Mouse (Mus musculus): ENCODE measurements around the gene Itga9. TPM values are rescaled to one million over a fixed set of nuclear protein-coding genes. Genes with fewer than 3 reads are reported as not detected.

Gene Itga9
- total RNA-seq, 2 experiments from 2014 or later = 6.9 to 8.2 TPM

DNA sequence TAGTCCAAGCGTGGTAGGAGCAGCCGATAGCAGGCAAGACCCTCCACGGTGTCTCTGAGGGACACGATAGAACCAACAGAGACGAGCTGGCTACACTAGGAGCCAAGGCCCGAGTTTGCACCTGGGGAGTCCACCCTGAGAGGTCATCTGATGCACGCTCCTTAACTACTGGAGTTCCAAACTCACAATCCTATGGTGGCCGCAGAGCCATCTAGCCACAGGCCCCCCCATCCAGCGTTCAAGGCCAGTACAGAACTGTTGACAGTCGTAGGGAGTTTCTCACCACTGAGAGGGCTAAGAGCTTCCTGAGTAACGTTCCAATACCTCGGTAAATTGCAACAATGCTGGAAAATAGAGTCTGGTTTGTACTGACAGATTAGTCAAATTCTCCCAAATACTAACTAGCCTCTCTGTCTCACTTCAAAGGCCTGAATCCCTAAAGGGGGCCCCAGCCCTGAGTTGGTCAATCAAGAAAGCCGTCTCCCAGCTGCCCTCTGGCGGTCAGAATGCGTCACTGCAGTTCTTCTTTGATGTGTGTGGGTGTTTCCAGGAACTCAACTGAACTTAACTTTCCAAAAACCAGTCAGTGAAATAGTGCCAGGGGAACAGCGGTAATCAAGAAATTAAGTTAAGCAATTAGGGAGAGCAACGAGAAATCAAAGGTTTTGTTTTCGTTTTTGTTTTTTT lies 301.6 kb downstream of the Itga9 start:
- DNase-seq (ENCODE audit: extremely low spot score in 1 of 2, low spot score in 2 of 2) = peak; percentile 80 to 84
- intact Hi-C loops (cut with DNase I) = loop anchor here (5.0 kb wide), 1 partner anchor 321 kb away; no protein-coding TSS in a partner anchor

DNA sequence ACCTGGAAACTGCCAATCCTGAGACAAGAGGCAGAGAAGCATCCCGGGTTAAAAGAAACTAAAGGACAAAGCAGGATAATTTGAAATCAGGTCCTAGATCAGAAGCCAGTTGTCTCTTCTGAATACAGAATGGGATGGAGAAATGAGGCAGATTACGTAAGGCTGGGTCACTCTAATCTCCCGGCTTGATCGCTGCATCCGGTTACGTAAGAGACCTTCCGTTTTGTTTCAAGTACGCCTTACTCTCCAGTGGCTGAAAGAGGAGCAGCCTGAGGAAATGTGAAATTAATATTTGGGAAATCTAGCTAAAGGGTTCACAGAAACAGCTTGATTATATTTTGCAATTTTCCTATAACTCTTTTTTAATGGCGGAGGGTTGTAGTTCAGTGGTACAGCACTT lies 306.6 kb downstream of the Itga9 start:
- no peak for DNase-seq (ENCODE audit: extremely low spot score in 1 of 2, low spot score in 2 of 2)
- intact Hi-C loops (cut with DNase I) = no loop called here

DNA sequence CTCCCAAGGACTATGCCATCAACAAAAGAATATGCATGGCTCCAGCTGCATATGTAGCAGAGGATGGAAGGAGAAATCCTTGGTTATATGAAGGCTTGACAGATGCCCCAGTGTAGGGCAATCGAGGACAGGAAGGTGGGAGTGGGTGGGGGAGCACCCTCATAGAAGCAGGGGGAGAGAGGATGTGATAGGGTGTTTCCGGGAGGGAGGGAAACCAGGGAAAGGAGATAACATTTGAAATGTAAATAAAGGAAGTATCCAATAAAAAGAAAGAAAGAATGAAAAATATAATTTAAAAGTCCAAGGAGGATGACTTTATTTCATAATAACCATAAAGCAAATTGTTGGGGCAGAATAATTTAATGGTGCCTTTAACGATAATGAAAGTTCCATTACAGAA lies 307.1 kb downstream of the Itga9 start:
- intact Hi-C loops (cut with DNase I) = no loop called here
- no peak for DNase-seq (ENCODE audit: extremely low spot score in 1 of 2, low spot score in 2 of 2)

DNA sequence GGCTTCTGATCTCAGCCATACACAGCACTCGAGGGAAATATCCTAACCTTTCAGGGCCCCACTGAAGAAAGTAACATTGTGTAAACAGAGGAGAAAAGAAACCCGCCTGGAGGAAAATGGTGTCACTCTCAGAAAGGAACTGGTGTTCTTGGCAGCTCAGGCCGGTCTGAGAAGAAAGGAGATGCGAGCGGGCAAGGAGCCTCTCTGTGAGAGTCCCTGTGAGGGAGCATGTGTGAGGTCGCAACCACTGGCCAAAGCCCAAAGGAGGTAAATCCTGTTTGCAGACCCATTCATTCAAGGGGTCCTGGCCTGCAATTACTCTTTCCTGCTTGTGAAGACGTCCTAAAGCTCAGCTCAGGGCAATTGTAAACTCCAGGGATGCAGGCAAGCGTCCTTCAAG lies 308.1 kb downstream of the Itga9 start:
- DNase-seq (ENCODE audit: extremely low spot score in 1 of 2, low spot score in 2 of 2) = no peak
- intact Hi-C loops (cut with DNase I) = no loop called here

DNA sequence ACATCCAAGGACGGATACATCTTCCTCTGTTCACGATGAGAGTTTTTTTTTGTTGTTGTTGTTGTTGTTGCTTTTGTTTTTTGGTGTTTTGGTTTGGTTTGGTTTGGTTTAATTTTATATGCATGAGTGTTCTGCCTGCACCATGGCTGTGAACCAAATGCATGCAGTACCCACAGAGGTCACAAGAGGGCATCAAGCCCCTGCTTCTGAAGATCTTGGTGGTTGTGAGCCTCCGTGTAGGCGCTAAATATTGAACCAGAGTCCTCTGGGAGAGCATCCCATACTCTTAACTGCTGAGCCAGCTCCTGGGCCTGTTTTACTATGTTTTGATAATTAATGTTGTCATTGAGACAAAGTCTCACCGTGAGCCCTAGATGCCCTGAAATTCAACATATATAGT lies 308.8 kb downstream of the Itga9 start:
- intact Hi-C loops (cut with DNase I) = no loop called here
- no peak for DNase-seq (ENCODE audit: extremely low spot score in 1 of 2, low spot score in 2 of 2)

DNA sequence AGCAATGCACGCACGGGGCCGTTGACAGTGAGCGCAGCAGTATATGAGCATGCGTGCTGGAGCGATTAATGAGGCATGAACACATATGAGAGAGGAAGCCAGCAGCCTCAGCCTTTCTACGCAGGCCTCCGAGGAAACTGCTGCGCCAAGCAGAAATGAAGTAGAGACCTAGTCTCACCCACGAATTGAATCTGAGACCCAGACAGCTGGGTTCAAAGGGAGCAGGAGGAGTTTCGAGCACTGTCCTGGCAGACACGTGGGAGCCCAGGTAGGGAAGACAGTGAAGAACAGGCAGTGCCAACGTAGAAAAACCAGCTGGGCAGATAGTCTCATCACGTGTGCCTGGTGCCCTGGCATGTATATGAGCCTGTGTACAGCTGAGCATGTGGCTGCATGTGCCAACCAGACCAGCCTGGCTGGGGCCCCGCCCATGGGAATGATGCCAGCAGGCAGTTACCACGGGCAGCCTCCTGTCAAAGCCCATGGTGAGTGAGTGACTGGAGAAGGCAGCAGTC lies 313.2 kb downstream of the Itga9 start:
- intact Hi-C loops (cut with DNase I) = loop anchor here (2.0 kb wide), 1 partner anchor 147 kb away; no protein-coding TSS in a partner anchor
- peak in 1 of 2 experiments; percentile 70 for DNase-seq (ENCODE audit: extremely low spot score in 1 of 2, low spot score in 2 of 2)

DNA sequence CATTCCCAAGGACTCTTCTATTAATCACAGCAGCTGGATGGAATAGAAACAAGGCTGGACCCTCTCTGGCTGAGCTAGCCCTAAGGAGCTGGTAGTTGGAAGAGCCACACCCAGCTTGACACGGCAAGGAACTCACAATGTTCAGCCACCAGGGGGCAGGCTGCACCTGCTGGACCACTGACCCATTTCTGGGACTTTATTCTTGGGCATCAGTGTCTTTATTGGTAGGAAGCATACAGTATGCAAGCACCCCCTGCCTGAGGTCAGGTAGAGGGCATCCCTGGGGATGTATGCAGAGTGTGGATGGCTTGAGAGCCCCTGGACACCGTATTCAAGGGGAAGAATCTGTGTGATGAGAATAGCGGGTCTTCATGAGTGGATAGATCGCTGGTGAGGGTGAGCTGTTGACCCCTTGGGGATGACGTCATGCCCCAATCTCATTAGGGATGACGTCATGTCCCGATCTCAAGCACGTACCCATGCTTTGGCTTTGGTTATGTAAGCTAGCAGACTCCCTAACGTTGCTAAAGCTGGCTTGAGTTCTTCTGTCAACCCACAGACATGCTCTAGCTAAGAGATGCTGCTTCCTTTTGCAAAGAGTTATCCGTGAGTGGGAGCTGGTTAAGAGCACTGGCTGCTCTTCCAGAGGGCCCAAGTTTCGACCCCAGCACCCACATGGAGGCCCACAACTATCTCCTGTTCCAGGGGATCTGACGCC lies 314.5 kb downstream of the Itga9 start:
- intact Hi-C loops (cut with DNase I) = loop anchor here (2.0 kb wide), 1 partner anchor 146 kb away; no protein-coding TSS in a partner anchor
- peak; percentile 68 to 86 for DNase-seq (ENCODE audit: extremely low spot score in 1 of 2, low spot score in 2 of 2)

DNA sequence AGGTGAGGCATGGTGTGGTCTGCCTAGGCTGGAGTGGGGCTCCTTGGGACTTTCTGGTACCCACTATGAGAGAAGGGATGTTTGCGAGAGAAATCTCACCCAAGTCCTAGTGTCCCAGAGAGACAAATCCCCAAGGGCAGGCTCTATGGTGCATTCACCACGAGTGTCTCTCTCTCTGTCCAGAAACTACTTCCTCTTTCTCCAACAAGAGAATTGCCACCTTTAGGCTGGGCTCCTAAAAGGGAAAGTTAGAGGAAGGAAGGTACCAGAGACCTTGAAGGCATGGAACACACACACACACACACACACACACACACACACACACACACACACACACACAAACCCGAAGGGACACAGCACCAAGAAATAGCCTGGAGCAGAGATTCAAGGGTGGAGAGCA lies 315.4 kb downstream of the Itga9 start:
- intact Hi-C loops (cut with DNase I) = loop anchor here (2.0 kb wide), 1 partner anchor 145 kb away; no protein-coding TSS in a partner anchor
- no peak for DNase-seq (ENCODE audit: extremely low spot score in 1 of 2, low spot score in 2 of 2)

DNA sequence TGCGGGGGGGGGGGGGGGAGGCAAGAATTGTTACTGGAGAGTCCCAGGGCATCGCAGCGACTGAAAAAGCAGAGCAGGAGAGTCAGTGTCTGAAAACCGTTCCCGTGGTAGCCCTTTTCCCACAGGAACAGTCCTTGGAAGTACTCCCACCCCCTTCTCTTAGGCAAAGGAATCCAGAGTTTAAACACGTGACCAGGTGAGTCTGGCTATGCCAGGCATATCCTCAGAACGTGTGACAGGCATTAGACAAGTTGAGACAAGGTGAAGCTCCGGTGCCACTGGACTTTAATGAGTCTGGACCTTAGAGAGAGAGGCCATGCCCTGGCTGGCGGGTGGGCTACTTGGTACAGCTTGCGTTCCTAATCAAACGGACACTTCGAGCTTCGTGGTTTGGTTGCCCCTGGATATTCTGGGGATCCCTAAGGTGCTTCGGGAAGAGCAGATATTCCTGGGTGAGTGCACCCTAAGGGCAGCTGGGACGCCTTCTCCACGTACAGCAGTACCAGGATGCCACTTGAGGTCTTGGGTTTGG lies 318.1 kb downstream of the Itga9 start:
- intact Hi-C loops (cut with DNase I) = loop anchor here (5.0 kb wide), 2 partner anchors 58 to 108 kb away; no protein-coding TSS in a partner anchor
- DNase-seq (ENCODE audit: extremely low spot score in 1 of 2, low spot score in 2 of 2) = no peak

DNA sequence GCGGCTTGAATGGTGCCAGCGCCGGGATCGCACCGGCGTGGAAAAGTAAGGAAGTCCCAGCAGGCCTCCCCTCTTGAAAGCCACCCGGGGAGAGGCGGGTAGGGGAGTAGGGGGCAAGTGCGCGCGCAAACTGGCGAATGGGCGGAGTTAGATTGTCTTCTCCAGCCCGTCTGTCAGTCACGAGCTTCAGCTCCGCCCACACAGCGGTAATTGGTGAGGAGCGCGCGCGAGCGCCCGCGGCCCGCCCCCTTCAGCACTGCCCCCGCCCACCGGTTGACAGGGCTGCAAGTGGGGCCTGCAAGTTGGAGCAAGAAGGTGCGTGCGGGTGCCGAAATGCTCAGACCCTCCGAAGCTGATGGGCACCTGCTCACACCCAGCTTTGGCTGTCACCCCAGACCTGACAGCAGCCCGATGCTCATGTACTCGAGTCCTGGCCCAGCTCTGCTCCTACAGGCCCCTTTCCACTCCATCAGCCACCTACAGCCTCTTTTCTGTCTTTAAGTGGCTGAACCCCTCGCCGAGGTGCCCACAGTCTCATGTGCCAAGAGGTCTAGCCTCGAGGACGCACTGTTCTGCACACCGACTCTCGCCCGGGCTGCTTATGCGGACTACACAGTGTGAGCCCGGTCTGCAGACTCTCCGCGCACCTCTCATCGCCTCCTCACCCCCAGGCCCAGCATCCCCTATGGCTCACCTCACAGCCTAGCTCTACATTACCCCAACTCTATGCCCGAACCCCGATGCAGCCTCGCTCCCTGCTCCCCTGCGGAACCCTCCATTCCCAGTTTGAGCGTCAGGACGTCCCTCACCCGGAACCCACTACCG lies 319.0 kb downstream of the Itga9 start:
- intact Hi-C loops (cut with DNase I) = loop anchor here (5.0 kb wide), 2 partner anchors 57 to 107 kb away; no protein-coding TSS in a partner anchor
- peak; percentile 93 to 98 for DNase-seq (ENCODE audit: extremely low spot score in 1 of 2, low spot score in 2 of 2)

DNA sequence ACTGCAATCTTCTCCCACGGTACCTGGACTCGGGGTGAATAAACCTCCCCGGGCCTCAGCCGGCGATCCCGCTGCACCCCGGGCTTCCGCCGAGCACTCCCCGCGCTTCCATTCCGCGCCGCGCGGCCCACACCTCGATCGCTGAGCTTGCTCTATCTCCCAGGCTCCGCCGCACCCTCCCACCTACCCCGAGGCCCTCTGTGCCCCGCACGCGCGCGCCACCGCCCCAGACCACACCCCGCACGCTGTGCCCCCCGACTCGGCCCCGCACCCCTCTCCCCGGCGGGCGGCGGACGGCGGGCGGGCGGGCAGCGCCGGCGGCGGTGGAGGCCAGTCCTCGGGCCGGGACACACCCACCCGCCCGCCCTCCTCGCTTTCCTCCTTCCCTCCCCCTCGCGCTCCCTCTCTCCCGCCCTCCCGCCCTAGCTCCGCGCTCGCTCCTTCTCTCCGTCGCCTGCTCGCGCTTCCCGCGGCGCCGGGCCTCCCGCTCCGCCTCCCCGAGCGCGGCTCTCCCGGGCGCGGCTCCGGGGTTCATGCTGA lies 319.7 kb downstream of the Itga9 start, which contains the start of gene Ctdspl:
Gene Ctdspl, plus strand, starts transcription at position 343 of the 540 bp plus-strand sequence.
- intact Hi-C loops (cut with DNase I) = loop anchor here (5.0 kb wide), 2 partner anchors 56 to 106 kb away; no protein-coding TSS in a partner anchor

DNA sequence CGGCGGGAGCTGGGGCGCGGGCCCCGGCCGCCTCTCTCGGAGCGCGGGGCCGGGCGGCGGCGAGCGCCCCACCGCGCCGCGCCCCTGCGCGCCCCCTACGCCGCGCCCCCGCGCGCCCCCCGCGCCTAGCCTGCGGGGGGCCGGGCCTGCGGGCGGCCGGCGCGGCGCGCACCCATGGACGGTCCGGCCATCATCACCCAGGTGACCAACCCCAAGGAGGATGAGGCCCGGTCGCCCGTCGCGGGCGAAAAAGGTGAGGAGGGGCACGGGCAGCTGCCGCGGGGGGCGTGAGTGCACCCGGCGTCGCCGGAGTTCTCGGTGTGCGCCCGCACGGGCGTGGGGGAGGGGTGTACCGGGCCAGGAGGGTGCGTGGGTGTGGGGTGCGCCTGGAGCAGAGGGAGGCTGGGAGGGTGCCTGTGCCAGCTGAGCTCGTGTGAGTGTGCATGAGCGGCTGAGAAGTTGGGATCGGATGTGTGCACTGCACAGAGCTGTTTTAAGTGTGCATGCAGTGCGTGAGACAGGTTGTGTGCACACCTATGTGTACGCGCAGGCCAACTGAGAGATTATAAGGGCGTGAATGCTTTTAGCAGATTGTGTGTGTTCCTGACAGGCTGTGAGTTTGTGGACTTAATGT lies 320.3 kb downstream of the Itga9 start:
- peak; percentile 42 to 80 for DNase-seq (ENCODE audit: extremely low spot score in 1 of 2, low spot score in 2 of 2)
- intact Hi-C loops (cut with DNase I) = loop anchor here (5.0 kb wide), 2 partner anchors 55 to 105 kb away; no protein-coding TSS in a partner anchor

More for the DNA sequence above, 319.7 kb downstream of the Itga9 start, which contains the start of gene Ctdspl:
- peak in 1 of 2 experiments; percentile 81 for DNase-seq (ENCODE audit: extremely low spot score in 1 of 2, low spot score in 2 of 2)

DNA sequence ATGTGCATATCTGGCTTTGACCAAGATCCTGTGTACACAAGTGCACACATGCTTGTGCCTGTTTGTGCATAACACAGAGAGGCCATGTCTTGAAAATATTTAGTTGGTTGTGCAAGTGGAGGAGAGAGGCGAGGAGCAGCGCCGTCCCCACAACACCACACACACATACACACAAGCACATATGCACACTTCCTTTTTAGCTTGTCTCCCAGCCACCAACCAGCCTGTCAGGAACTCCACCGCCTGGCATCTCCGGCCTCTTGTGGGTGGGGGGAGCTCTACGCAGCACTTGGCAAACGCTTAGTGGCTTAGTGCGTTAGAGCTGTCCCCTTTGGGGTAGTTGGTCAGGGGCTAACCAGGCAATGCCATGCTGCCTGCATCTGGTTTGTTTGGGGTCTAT lies 321.0 kb downstream of the Itga9 start:
- intact Hi-C loops (cut with DNase I) = loop anchor here (5.0 kb wide), 2 partner anchors 55 to 105 kb away; no protein-coding TSS in a partner anchor
- no peak for DNase-seq (ENCODE audit: extremely low spot score in 1 of 2, low spot score in 2 of 2)

DNA sequence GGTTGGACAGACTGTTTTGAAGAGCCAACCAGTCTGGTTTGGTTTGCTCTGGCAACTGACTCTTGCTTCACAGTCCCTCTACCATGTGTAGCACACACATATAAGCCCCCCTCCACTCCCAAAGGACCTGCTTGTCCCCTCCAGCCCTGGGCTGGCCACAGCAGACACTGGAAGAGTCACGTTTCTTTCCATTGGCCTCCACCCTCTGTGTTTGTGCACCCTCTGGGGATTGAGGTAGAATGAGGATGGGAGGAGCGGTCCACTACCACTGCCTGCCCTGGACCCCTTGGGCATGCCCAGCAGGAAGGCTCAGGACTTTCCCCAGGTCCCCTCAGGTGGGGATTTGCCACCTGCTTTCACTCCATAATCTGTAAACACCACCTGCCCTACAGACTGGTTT lies 321.5 kb downstream of the Itga9 start:
- no peak for DNase-seq (ENCODE audit: extremely low spot score in 1 of 2, low spot score in 2 of 2)
- intact Hi-C loops (cut with DNase I) = loop anchor here (5.0 kb wide), 2 partner anchors 54 to 104 kb away; no protein-coding TSS in a partner anchor

DNA sequence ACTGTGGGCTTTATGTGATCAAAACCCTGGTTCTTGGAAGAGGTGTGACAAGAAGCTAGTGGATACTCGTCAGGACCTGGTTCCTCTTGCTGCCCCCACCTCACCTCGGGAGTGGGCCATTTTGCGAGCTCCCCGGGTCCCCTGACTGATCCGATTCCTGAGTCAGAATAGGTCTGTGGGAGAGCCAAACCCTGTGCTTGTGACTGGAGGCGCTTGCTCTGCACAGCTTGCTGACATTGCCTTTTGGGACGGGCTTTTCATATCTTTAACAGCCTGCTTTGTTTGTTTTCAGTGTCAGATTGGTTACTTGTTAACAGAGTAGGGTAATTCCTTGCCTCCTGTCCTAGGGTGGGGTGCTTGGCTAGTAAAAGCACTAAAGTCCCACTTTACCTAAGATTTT lies 322.2 kb downstream of the Itga9 start:
- intact Hi-C loops (cut with DNase I) = loop anchor here (5.0 kb wide), 2 partner anchors 54 to 104 kb away; no protein-coding TSS in a partner anchor
- no peak for DNase-seq (ENCODE audit: extremely low spot score in 1 of 2, low spot score in 2 of 2)

DNA sequence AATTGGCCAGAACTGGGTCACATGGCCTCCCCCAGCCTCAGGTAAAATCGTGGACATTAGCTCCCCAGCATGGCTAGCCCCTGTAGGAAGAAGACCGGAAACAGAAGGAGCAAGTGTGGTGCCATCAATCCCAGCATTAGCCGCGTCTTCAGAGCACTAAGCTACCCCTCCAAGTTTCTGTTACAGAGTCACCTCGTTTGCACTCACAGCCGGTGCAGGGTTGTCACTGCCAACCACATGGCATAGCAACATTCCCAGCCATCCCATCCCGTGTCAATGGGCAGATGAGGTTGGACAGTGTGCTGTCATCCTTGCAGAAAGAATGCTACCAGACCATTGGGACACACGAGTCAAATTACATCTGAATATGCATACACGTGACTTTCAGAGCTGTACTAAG lies 324.1 kb downstream of the Itga9 start:
- intact Hi-C loops (cut with DNase I) = no loop called here
- no peak for DNase-seq (ENCODE audit: extremely low spot score in 1 of 2, low spot score in 2 of 2)

DNA sequence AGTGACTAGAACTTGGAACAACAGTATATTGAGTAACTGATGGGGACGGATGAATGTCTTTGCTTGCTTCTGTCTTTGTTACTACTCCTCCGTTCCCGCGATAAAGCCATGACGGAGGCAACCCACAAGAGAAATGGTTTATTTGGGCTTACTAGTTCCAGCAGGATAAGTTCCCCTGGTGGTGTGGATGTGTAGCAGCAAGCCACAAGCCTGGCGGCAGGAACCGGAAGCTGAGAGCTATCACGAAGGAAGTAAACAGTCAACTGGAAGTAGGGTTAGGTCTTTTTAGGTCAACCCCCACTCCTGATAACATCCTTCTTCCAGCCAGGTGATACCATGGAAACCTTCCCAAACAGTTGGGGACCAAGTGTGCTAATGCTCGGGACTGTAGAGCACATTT lies 327.3 kb downstream of the Itga9 start:
- intact Hi-C loops (cut with DNase I) = no loop called here

DNA sequence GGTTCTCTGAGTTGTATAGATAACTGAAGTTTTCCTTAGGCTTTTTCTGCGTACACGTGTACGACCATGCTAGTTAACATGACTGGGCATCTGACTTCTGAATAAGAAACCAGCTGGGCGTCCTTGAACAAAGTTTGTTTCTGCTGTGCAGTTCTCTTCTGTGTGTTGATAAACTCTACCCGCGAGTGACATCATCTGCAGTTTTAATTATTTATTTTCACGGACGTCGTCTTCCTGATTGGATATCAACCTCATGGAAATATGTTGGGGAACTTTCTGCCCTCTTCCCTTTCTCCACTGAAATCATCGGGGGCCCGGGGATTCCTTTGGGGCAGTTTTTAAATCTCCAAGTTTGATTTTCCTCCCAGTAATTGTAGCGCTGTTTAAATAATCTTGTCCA lies 327.8 kb downstream of the Itga9 start:
- intact Hi-C loops (cut with DNase I) = no loop called here
- DNase-seq (ENCODE audit: extremely low spot score in 1 of 2, low spot score in 2 of 2) = no peak

More for the DNA sequence above, 327.3 kb downstream of the Itga9 start:
- DNase-seq (ENCODE audit: extremely low spot score in 1 of 2, low spot score in 2 of 2) = no peak

Measured in left cerebral cortex, postnatal 10 days (tissue).